Mouse (Mus musculus) ovary, adult 2 months (tissue): Measurements from ENCODE around the gene Nisch. TPM values are rescaled to one million over a fixed set of nuclear protein-coding genes. Genes with fewer than 3 reads are reported as not detected.

ENCODE experiments used
- polyA plus RNA-seq: library from polyadenylated mRNA; depleted of rRNA; stranded (reverse); fragments of >200 nt; gene quantifications from 2 replicates; pipeline ENCODE4 v1.2.3, GENCODE M21; 2012; rRNA removed

The Nisch gene
- polyA plus RNA-seq = 521 and 546 TPM in 2 replicates

GRCm38 (mm10) chr14:31216846-31217245 is at the start of gene Nisch:
Gene Nisch (minus strand): TSS chr14:31216946.

GRCm38 (mm10) chr14:31251084-31251604 is 34.4 kb upstream of the Nisch start, which contains the start of the genes Phf7 and Bap1:
Gene Phf7 (minus strand): TSS chr14:31251317.
Gene Bap1 (plus strand): TSS chr14:31251450.

GRCm38 (mm10) chr14:31217666-31218065 is 920 bp upstream of the Nisch start, which contains the start of gene Sema3g:
Gene Sema3g (plus strand): TSS chr14:31217860.

GRCm38 (mm10) chr14:31208084-31208483 is 8.7 kb downstream of the Nisch start, which contains the start of gene Tnnc1:
Gene Tnnc1 (plus strand): TSS chr14:31208312.

GRCm38 (mm10) chr14:31168425-31168824 is 48.3 kb downstream of the Nisch start, which contains the start of gene Stab1:
Gene Stab1 (minus strand): TSS chr14:31168641.

GRCm38 (mm10) chr14:31130236-31131220 is 86.2 kb downstream of the Nisch start, which contains the start of gene Nt5dc2:
Gene Nt5dc2 (plus strand): TSS chr14:31131053.

GRCm38 (mm10) chr14:31128826-31129219 is 87.9 kb downstream of the Nisch start, which contains the start of gene Smim4:
Gene Smim4 (minus strand): TSS chr14:31128956.

Other genes with a start within 250 kb of the Nisch start
- 29.6 and 34.0 TPM in 2 replicates for gene Glt8d1, start 215.5 kb downstream of the Nisch start, polyA plus RNA-seq
- 86.0 and 103 TPM in 2 replicates for gene Spcs1, start 215.3 kb downstream of the Nisch start, polyA plus RNA-seq
- 18.3 and 21.1 TPM in 2 replicates for gene Pbrm1, start 197.8 kb downstream of the Nisch start, polyA plus RNA-seq
- 15.6 and 20.4 TPM in 2 replicates for gene Gnl3, start 197.8 kb downstream of the Nisch start, polyA plus RNA-seq
- gene Smim4, start 88.0 kb downstream of the Nisch start, polyA plus RNA-seq = 37.4 and 49.0 TPM in 2 replicates
- 219 and 301 TPM in 2 replicates for gene Nt5dc2, start 85.9 kb downstream of the Nisch start, polyA plus RNA-seq
- 154 and 157 TPM in 2 replicates for gene Stab1, start 48.3 kb downstream of the Nisch start, polyA plus RNA-seq
- 0.57 and 1.1 TPM in 2 replicates for gene Tnnc1, start 8.6 kb downstream of the Nisch start, polyA plus RNA-seq
- 27.2 and 32.3 TPM in 2 replicates for gene Sema3g, start 914 bp upstream of the Nisch start, polyA plus RNA-seq
- gene Phf7, start 34.4 kb upstream of the Nisch start, polyA plus RNA-seq = 4.6 and 4.7 TPM in 2 replicates
- 65.6 and 92.0 TPM in 2 replicates for gene Bap1, start 34.5 kb upstream of the Nisch start, polyA plus RNA-seq
- 5.8 and 7.6 TPM in 2 replicates for gene Dnah1, start 107.0 kb upstream of the Nisch start, polyA plus RNA-seq
- gene Capn7, start 119.7 kb upstream of the Nisch start, polyA plus RNA-seq = 10.3 and 13.6 TPM in 2 replicates
- 33.6 and 34.0 TPM in 2 replicates for gene Sh3bp5, start 219.1 kb upstream of the Nisch start, polyA plus RNA-seq